Mouse (Mus musculus) natural killer cell, adult 2 months (primary cell): ENCODE data around the gene Mta2.
"Not testable (repeated sequence)": the region's sequence is repeated elsewhere in the genome, so short reads cannot be mapped to it uniquely, and the experiment has no call there.

Source experiments
- DNase-seq, 2 experiments: peaks; one replicate each; pipeline ENCODE4 v3.0.0; 2022; ENCODE audit warnings: low spot score in 2 of 2

Gene Mta2

GRCm38 (mm10) chr19:8941515-8942217 is at the start of gene Mta2:
Mta2 (plus strand) TSS chr19:8941875.
- DNase-seq: peak; percentile 95 to 96

- DNase-seq: peak; percentile 75 to 85
These were observed 48.6 kb upstream of the Mta2 start, which contains the start of gene Ints5 for GRCm38 (mm10) chr19:8892829-8893766. Ints5 (plus strand) TSS chr19:8893005.

- DNase-seq: no peak
These were observed 46.2 kb upstream of the Mta2 start for GRCm38 (mm10) chr19:8895397-8895960.

- not testable (repeated sequence) for DNase-seq
These were observed 45.4 kb upstream of the Mta2 start for GRCm38 (mm10) chr19:8896231-8896630.

GRCm38 (mm10) chr19:8897211-8897864 is 44.3 kb upstream of the Mta2 start:
- not testable (repeated sequence) for DNase-seq

GRCm38 (mm10) chr19:8897865-8898495 is 43.7 kb upstream of the Mta2 start, which contains the start of gene Ganab:
Ganab (plus strand) TSS chr19:8898071.
- DNase-seq: peak; percentile 89 to 92

GRCm38 (mm10) chr19:8898576-8898975 is 43.1 kb upstream of the Mta2 start:
- DNase-seq: no peak

GRCm38 (mm10) chr19:8899079-8899478 is 42.6 kb upstream of the Mta2 start:
- no peak for DNase-seq

GRCm38 (mm10) chr19:8903412-8903811 is 38.3 kb upstream of the Mta2 start:
- DNase-seq: no peak

GRCm38 (mm10) chr19:8908531-8908930 is 33.1 kb upstream of the Mta2 start:
- DNase-seq: no peak

GRCm38 (mm10) chr19:8911810-8912209 is 29.9 kb upstream of the Mta2 start:
- DNase-seq: no peak

- no peak for DNase-seq
These were observed 27.5 kb upstream of the Mta2 start for GRCm38 (mm10) chr19:8914212-8914611.

- DNase-seq: no peak
These were observed 22.7 kb upstream of the Mta2 start for GRCm38 (mm10) chr19:8919000-8919399.

- DNase-seq: no peak
These were observed 22.0 kb upstream of the Mta2 start for GRCm38 (mm10) chr19:8919684-8920072.

- DNase-seq: peak; percentile 87 to 93
These were observed 21.5 kb upstream of the Mta2 start, which contains the start of gene B3gat3 for GRCm38 (mm10) chr19:8920073-8920736. B3gat3 (plus strand) TSS chr19:8920374.

- DNase-seq: no peak
These were observed 20.8 kb upstream of the Mta2 start for GRCm38 (mm10) chr19:8920836-8921291.

GRCm38 (mm10) chr19:8921741-8922140 is 19.9 kb upstream of the Mta2 start:
- no peak for DNase-seq

- DNase-seq: peak; percentile 53 to 62
These were observed 14.9 kb upstream of the Mta2 start for GRCm38 (mm10) chr19:8926766-8927165.

GRCm38 (mm10) chr19:8927891-8928525 is 13.7 kb upstream of the Mta2 start:
- DNase-seq: no peak

GRCm38 (mm10) chr19:8928689-8929223 is 12.9 kb upstream of the Mta2 start:
- no peak for DNase-seq
